8 mouse cellular contexts compared by ENCODE assay signal in genomic region chr9:63295551-63295958, GRCm38 (mm10).
DNase-seq lines count a peak whose midpoint lies in the region; ATAC-seq lines count a peak whose summit lies in the region.

No protein-coding gene starts in this region.

- no peak overlapping the region for H3K9ac ChIP-seq in heart, embryonic 11.5 days (ENCODE audit: low read depth, low read length)
- H3K9ac ChIP-seq in hindbrain, embryonic 14.5 days, result no peak overlapping the region
- H3K9ac ChIP-seq in midbrain, embryonic 15.5 days, result no peak overlapping the region

- no peaks in the 10 kb centered on the region for H3K9me3 ChIP-seq in heart, embryonic 11.5 days (replicated peaks; ENCODE audit: control insufficient read depth, low read length)
- peaks cover 5% of the 10 kb centered on the region; the same call in 1 of the 2 replicates for H3K9me3 ChIP-seq in hindbrain, embryonic 14.5 days (ENCODE audit: control insufficient read depth, low read length)
- H3K9me3 ChIP-seq in midbrain, embryonic 15.5 days, result no peaks in the 10 kb centered on the region

- ATAC-seq in heart, embryonic 11.5 days (replicated peaks; ENCODE audit: insufficient number of reproducible peaks, low FRiP score, low TSS enrichment), result no peak
- ATAC-seq in hindbrain, embryonic 14.5 days (ENCODE audit: low FRiP score), result no peak; the same call in 1 of the 2 replicates
- peak; percentile 73 for ATAC-seq in midbrain, embryonic 15.5 days (replicated peaks)
- no peak for ATAC-seq in megakaryocyte progenitor cell, adult 5-6 weeks (replicated peaks; ENCODE audit: poor library complexity)

- DNase-seq in heart, postnatal 36 days, result no peak
- peak; percentile 69 for DNase-seq in cerebellum, adult 11-12 months
- peak; percentile 36 for DNase-seq in hindbrain, embryonic 14.5 days (ENCODE audit: low spot score)
- DNase-seq in gastrocnemius, postnatal 25 days, result no peak
- no peak for DNase-seq in ovary, postnatal 10 days (ENCODE audit: low spot score)

- 49% methylated on average over 7 of the region's 7 CpGs for WGBS in heart, embryonic 11.5 days (ENCODE audit: insufficient replicate concordance)
- 62% methylated on average over 7 of the region's 7 CpGs for WGBS in hindbrain, embryonic 14.5 days
- WGBS in midbrain, embryonic 15.5 days, result 43% methylated on average over 7 of the region's 7 CpGs

- 0 out of 2 replicates have a peak overlapping the region, but pooled peaks have one; percentile 22 for H3K27ac ChIP-seq in heart, embryonic 11.5 days (ENCODE audit: low read depth, low read length)
- H3K27ac ChIP-seq in hindbrain, embryonic 14.5 days, result peak overlapping the region; percentile 47
- H3K27ac ChIP-seq in midbrain, embryonic 15.5 days, result peak overlapping the region; percentile 71

- peaks cover 18% of the 10 kb centered on the region for H3K4me1 ChIP-seq in heart, embryonic 11.5 days (ENCODE audit: control insufficient read depth, insufficient read depth, low read length)
- peaks cover 17% of the 10 kb centered on the region; the same call in 1 of the 2 replicates for H3K4me1 ChIP-seq in hindbrain, embryonic 14.5 days (replicated peaks; ENCODE audit: control insufficient read depth, insufficient read depth, low read length)
- peaks cover 24% of the 10 kb centered on the region for H3K4me1 ChIP-seq in midbrain, embryonic 15.5 days

- no peak overlapping the region for H3K4me3 ChIP-seq in heart, embryonic 11.5 days (ENCODE audit: low read depth, low read length)
- no peak overlapping the region for H3K4me3 ChIP-seq in hindbrain, embryonic 14.5 days (replicated peaks; ENCODE audit: low read length)
- no peak overlapping the region for H3K4me3 ChIP-seq in midbrain, embryonic 15.5 days

- no peaks in the 10 kb centered on the region for H3K27me3 ChIP-seq in heart, embryonic 11.5 days (ENCODE audit: control insufficient read depth, insufficient read depth, low read length)
- H3K27me3 ChIP-seq in hindbrain, embryonic 14.5 days (ENCODE audit: control insufficient read depth, insufficient read depth, low read length), result no peaks in the 10 kb centered on the region
- H3K27me3 ChIP-seq in midbrain, embryonic 15.5 days (replicated peaks), result no peaks in the 10 kb centered on the region

- H3K36me3 ChIP-seq in heart, embryonic 11.5 days (ENCODE audit: control insufficient read depth, insufficient read depth, low read length), result peaks cover 3% of the 10 kb centered on the region; the same call in 1 of the 2 replicates
- H3K36me3 ChIP-seq in hindbrain, embryonic 14.5 days (replicated peaks; ENCODE audit: control insufficient read depth, insufficient read depth), result no peaks in the 10 kb centered on the region
- no peaks in the 10 kb centered on the region for H3K36me3 ChIP-seq in midbrain, embryonic 15.5 days (replicated peaks)

- peak overlapping the region; percentile 17; the same call in 1 of the 2 replicates for H3K4me2 ChIP-seq in heart, embryonic 11.5 days
- no peak overlapping the region for H3K4me2 ChIP-seq in hindbrain, embryonic 14.5 days (replicated peaks)
- H3K4me2 ChIP-seq in midbrain, embryonic 15.5 days, result peak overlapping the region; percentile 31

- intact Hi-C loops in heart, postnatal 36 days (cut with DNase I), result no loop called here

Comparison
In these comparisons a context has a peak if more than half of its experiments do, and no peak if none do; other contexts are left out.
1. DNase-seq: peak in cerebellum, adult 11-12 months (single experiment) and hindbrain, embryonic 14.5 days (single experiment); none in heart, postnatal 36 days (0 of 2), gastrocnemius, postnatal 25 days (single experiment) and ovary, postnatal 10 days (single experiment).
2. Peak in every context shown above with its lines, with median percentiles within 50 percentile points of each other: H3K27ac ChIP-seq.